ENCODE assay signal across 24 mouse cellular contexts in the genomic region with DNA sequence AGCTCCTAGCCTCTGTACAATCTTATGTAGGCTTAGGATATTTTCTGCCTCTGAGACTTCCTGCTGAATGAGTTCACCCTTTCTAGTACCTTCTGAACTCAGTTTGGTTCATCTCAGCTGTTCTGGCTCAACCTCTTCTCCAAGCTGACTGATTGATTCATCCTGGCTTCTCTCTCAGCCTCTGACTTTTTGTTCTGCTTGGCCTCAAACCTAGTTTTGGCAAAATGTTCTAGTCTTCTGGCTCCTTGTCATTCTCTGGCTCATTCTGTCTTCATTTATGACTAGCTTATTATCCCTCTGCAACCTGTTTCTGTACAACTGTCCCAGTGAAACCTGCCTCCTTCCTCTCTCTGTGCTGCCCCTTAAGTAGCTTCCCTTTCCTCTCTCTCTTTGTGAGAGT.
"Had no signal": no experiment of that assay in that cellular context is flagged by ENCODE, and none has a peak within 500 bp of the region (broad histone marks: within the 10 kb centered on the region; RNA-seq: fewer than 3 reads in every experiment).

No protein-coding gene starts in this region.

- H3K9ac ChIP-seq: heart, embryonic 13.5 days; heart, embryonic 15.5 days; hindbrain, embryonic 14.5 days; intestine, embryonic 15.5 days; limb, embryonic 12.5 days; liver, embryonic 13.5 days had no signal

- H3K4me2 ChIP-seq: heart, embryonic 13.5 days; heart, embryonic 15.5 days; hindbrain, embryonic 14.5 days; intestine, embryonic 15.5 days; limb, embryonic 12.5 days; liver, embryonic 11.5 days; liver, embryonic 13.5 days had no signal

- H3K36me3 ChIP-seq: heart, embryonic 15.5 days; intestine, embryonic 15.5 days had no signal

- H3K27ac ChIP-seq: gastrocnemius, adult 2 months; heart, embryonic 13.5 days; heart, embryonic 15.5 days; hindbrain, embryonic 14.5 days; intestine, embryonic 15.5 days; layer of hippocampus, adult 2 months; left cerebral cortex, adult 2 months; limb, embryonic 10.5 days; limb, embryonic 12.5 days; liver, embryonic 13.5 days had no signal

- ATAC-seq: forebrain, embryonic 16.5 days; hindbrain, embryonic 16.5 days; inflammation-experienced regulatory T-cells, adult 6 months; intestine, embryonic 15.5 days; intestine, postnatal 0 days had no signal

- H3K4me3 ChIP-seq: gastrocnemius, adult 2 months; heart, embryonic 13.5 days; heart, embryonic 15.5 days; intestine, embryonic 15.5 days; layer of hippocampus, adult 2 months; left cerebral cortex, adult 2 months; limb, embryonic 10.5 days; limb, embryonic 12.5 days; liver, embryonic 13.5 days had no signal

- H3K9me3 ChIP-seq: heart, embryonic 15.5 days; intestine, embryonic 15.5 days; limb, embryonic 10.5 days; limb, embryonic 12.5 days; liver, embryonic 13.5 days had no signal

- H3K4me1 ChIP-seq: intestine, embryonic 15.5 days; limb, embryonic 10.5 days; limb, embryonic 12.5 days had no signal

- H3K27me3 ChIP-seq: heart, embryonic 13.5 days; heart, embryonic 15.5 days; intestine, embryonic 15.5 days; limb, embryonic 12.5 days; liver, embryonic 13.5 days had no signal

- DNase-seq: gastrocnemius, adult 2 months; gastrocnemius, postnatal 14 days; gastrocnemius, postnatal 36 days; heart, adult 11 months; kidney, adult 18-20 months; kidney, adult 8-10 months; kidney, postnatal 10 days; kidney, postnatal 25 days; kidney, postnatal 4 days; liver; liver, embryonic 13.5 days had no signal
